Mouse (Mus musculus) limb, embryonic 15.5 days (tissue): ENCODE measurements around the gene Nckap5l. TPM values are rescaled to one million over a fixed set of nuclear protein-coding genes. Genes with fewer than 3 reads are reported as not detected.

ENCODE experiments used
- ATAC-seq: fragments of 200-750 bp; cut with Nextera tagmentation; 2 replicates; pipeline ENCODE4 v1.8.0; 2017; ENCODE audit warnings: low read depth, moderate TSS enrichment; ENCODE audit not compliant: insufficient number of reproducible peaks, low FRiP score, low TSS enrichment
- H3K27ac ChIP-seq: fragments of 300-500 bp; sonication (generic); 2 replicates; pipeline ENCODE4 v1.5.1; 2015; ENCODE audit warnings: moderate library complexity, mild to moderate bottlenecking, inconsistent platforms
- H3K27me3 ChIP-seq: fragments of 300-500 bp; sonication (generic); 2 replicates; pipeline ENCODE4 v1.6.1; 2015; ENCODE audit warnings: inconsistent platforms
- H3K36me3 ChIP-seq: fragments of 300-500 bp; sonication (generic); 2 replicates; pipeline ENCODE4 v1.6.1; 2015; ENCODE audit warnings: inconsistent platforms
- H3K4me1 ChIP-seq: fragments of 300-500 bp; sonication (generic); 2 replicates; pipeline ENCODE4 v1.6.1; 2015; ENCODE audit warnings: inconsistent platforms
- H3K4me2 ChIP-seq: fragments of 300-500 bp; sonication (generic); 2 replicates; pipeline ENCODE4 v1.6.1; 2015; ENCODE audit warnings: mild to moderate bottlenecking, inconsistent platforms
- H3K4me3 ChIP-seq: fragments of 300-500 bp; sonication (generic); 2 replicates; pipeline ENCODE4 v1.5.1; 2015; ENCODE audit warnings: mild to moderate bottlenecking, inconsistent platforms
- H3K9ac ChIP-seq: fragments of 300-500 bp; sonication (generic); 2 replicates; pipeline ENCODE4 v1.6.1; 2015; ENCODE audit warnings: inconsistent platforms
- H3K9me3 ChIP-seq: fragments of 300-500 bp; sonication (generic); 2 replicates; pipeline ENCODE4 v1.6.1; 2016; ENCODE audit warnings: inconsistent platforms
- WGBS: fragments of 180-500 bp; shearing (Covaris S2); methylation state at CpG from one replicate; pipeline ENCODE4 v1.1.7; 2015; 5-methylcytosine and 5-hydroxymethylcytosine counted together
- polyA plus RNA-seq: library from polyadenylated mRNA; unstranded; fragments of >200 nt; fragmentation: Nextera tagmentation; extraction: Ambion mirVana; gene quantifications from 2 replicates; pipeline ENCODE4 v1.2.1, GENCODE M21; 2015

Gene Nckap5l
- polyA plus RNA-seq, 1 experiment from 2014 or later: 10.5 TPM

DNA sequence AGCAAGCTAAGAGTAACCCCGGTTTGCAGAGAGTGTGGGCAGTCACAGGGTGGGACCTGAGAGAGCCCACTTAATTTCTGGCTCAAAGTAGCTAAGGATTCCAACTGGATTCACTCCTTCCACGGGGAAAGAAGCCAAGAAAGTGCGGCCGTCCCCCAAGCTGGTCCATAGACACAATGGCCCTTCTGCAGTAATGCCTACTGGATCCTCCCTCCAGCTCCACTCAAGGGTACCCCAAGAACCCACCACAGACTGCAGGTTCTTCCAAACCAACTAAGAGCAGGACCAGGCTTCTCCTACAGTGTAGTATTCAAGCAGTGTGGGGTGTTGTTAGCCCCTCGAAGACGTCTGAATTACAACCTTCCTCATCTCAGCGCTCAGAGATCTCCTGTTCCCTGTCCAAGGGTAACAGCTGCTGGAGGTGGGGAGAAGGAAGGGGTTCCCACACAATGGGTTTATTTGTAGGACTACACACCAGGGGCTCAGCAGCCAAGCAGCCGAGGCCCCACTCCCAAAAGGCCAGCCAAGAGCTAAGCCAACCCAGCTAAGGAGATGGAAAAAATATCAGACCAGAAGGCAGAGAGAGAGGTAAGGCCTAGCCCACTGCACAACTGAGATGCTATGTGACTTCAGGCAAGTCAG is 16.6 kb downstream of the Nckap5l start:
- peak; percentile 36 for ATAC-seq
- H3K36me3 ChIP-seq: 0 out of 2 replicates have a peak, but pooled peaks cover 11% of the 10 kb centered on the region
- H3K4me2 ChIP-seq: no peak overlapping the region

DNA sequence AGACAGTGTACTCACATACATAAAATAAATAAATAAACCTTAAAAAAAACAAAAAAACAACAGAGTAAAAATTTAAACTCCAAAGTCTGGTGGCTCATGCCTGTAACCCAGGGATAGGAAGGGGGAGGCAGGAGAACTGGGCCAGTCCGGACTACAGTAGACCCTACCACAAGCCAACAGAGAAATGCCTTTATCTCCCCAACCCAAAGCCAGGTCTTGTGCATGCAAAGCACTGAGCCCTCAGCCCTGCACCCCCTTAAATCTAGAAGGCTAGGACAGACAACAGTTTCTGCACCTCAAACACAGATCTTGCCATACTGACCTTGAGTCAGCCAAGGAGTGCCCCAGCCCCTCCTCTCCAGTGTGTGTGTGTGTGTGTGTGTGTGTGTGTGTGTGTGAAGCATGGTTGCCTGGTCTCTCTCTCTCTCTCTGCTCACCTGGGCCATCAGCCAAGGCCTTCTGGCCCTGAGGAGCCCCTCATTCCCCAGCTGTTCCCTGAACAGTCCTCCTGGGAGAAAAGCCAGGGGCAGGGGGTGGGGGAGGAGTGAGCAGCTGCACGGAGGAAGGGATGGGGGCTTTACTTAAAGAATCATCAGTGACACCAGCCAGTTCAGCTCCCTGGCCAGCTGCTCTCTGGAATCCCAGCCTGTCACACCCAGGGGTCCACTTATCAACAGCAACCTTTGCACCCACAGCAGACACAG is 17.3 kb downstream of the Nckap5l start:
- H3K4me3 ChIP-seq: no peak overlapping the region
- H3K9ac ChIP-seq: no peak overlapping the region
- H3K27me3 ChIP-seq: no peaks in the 10 kb centered on the region
- H3K9me3 ChIP-seq: no peaks in the 10 kb centered on the region
- peaks cover 66% of the 10 kb centered on the region for H3K4me1 ChIP-seq
- 37% methylated on average over 2 of the region's 2 CpGs for WGBS
- no peak overlapping the region for H3K4me2 ChIP-seq
- H3K27ac ChIP-seq: peak overlapping the region; percentile 92
- 0 out of 2 replicates have a peak, but pooled peaks cover 9% of the 10 kb centered on the region for H3K36me3 ChIP-seq
- ATAC-seq: peak; percentile 80

More for the DNA sequence above, 16.6 kb downstream of the Nckap5l start:
- Histone ChIP-seq H3K9me3 (no peaks in the 10 kb centered on the region), H3K4me1 (peaks cover 65% of the 10 kb centered on the region), H3K9ac (no peak overlapping the region), H3K4me3 (no peak overlapping the region), H3K27ac (peak overlapping the region; percentile 92), H3K27me3 (no peaks in the 10 kb centered on the region)
- WGBS: 25% methylated on average over 8 of the region's 8 CpGs

DNA sequence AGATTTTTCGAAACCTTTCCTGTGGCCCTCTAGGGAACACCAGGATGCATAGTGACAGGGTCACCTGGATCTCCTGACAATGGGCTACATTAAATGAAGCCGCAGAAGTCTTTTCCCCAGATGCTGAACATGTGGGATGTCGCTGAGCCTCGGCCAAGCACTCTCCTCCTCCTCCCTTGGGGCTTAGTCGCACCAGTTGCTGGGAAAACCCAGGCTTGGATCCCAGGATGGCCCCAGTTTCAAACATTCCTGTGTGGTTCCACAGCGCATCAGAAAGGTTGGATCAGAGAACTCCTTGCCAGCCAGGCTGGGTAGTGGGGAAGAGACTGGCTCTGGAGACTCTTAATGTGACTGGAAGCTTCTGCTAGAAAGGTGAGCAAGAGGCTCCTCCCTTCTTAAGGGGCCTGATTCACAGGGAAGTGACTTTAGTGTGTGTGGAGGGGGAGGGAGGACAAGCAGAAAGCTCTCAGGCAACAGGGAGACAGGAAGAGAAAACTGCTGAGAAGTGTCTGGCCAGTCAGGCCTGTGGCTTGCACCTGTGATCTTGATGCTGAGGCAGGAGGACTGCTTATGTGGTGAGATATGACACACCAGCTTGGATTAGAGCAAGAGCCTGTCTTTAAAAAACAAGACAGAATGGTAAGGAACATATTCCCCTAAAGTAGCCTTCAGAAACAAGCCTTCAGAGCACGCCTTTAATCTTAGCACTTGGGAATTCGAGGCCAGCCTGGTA is 18.4 kb downstream of the Nckap5l start:
- peaks cover 75% of the 10 kb centered on the region for H3K4me1 ChIP-seq
- peak overlapping the region; percentile 47; the same call in 1 of the 2 replicates for H3K27ac ChIP-seq
- ATAC-seq: no peak
- no peak overlapping the region for H3K4me3 ChIP-seq
- H3K9ac ChIP-seq: no peak overlapping the region
- H3K9me3 ChIP-seq: no peaks in the 10 kb centered on the region
- no peak overlapping the region for H3K4me2 ChIP-seq
- H3K27me3 ChIP-seq: no peaks in the 10 kb centered on the region
- H3K36me3 ChIP-seq: peaks cover 5% of the 10 kb centered on the region; the same call in 1 of the 2 replicates
- 62% methylated on average over 8 of the region's 8 CpGs for WGBS

DNA sequence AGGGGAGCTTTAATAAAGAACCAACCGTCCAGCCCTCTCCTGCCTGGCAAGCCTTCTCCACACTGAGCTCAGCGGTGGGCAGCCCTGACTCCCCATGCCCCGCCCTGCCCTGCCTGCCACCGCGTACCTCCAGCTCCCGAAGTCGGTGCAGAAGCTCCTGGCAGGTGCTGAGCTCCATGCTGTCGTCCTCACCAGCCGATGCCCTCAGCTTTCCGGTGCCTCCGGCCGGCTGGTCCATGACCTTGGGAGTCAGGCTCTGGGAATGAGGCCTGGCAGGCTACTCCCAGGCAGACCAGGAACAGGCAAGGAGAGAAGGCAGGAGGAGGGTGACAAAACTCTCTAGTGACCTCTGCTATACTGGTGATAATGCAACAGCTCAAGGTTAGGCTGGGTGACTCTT is 23.6 kb downstream of the Nckap5l start:
- peaks cover 38% of the 10 kb centered on the region for H3K36me3 ChIP-seq

DNA sequence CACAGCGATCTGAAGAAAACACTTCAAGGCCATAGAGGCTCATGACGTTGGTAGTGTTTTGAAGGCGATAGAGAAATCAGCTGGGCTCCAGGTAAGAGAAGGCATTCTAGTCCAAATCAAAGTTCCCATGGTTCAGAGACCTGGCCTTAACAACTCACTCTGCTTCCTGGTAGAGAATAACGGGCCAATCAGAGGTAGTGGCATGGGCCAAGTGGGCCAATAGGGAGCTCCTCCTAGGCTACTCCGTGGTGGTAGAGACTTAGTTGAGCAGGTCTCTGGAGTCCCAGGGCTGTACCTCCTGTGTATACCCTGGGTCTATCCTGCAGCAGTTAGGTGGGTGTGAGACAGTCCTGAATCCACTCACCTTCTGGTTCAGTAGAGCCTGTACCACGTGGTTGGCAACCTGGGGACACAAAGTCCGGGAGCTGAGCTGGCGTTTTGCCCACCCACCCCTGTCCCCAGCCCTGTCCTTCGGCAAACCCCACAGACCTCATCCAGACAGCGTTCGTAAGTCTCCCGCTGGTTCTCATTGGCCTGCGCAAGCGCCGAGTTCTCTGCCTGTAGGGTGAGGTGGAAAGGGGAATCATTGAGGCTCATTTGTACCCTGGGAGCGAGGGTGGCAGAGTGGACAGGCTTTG is 24.3 kb downstream of the Nckap5l start:
- ATAC-seq: no peak
- H3K4me3 ChIP-seq: no peak overlapping the region
- no peak overlapping the region for H3K4me2 ChIP-seq
- 90% methylated on average over 16 of the region's 16 CpGs for WGBS
- peaks cover 42% of the 10 kb centered on the region for H3K36me3 ChIP-seq
- H3K9me3 ChIP-seq: no peaks in the 10 kb centered on the region
- no peak overlapping the region for H3K27ac ChIP-seq
- no peaks in the 10 kb centered on the region for H3K27me3 ChIP-seq
- H3K4me1 ChIP-seq: peaks cover 68% of the 10 kb centered on the region
- H3K9ac ChIP-seq: no peak overlapping the region

More for the DNA sequence above, 23.6 kb downstream of the Nckap5l start:
- WGBS: 81% methylated on average over 12 of the region's 12 CpGs
- no peak overlapping the region for H3K27ac ChIP-seq
- H3K9me3 ChIP-seq: no peaks in the 10 kb centered on the region
- no peak overlapping the region for H3K9ac ChIP-seq
- H3K4me1 ChIP-seq: peaks cover 75% of the 10 kb centered on the region
- ATAC-seq: no peak
- no peak overlapping the region for H3K4me3 ChIP-seq
- no peaks in the 10 kb centered on the region for H3K27me3 ChIP-seq
- H3K4me2 ChIP-seq: no peak overlapping the region

DNA sequence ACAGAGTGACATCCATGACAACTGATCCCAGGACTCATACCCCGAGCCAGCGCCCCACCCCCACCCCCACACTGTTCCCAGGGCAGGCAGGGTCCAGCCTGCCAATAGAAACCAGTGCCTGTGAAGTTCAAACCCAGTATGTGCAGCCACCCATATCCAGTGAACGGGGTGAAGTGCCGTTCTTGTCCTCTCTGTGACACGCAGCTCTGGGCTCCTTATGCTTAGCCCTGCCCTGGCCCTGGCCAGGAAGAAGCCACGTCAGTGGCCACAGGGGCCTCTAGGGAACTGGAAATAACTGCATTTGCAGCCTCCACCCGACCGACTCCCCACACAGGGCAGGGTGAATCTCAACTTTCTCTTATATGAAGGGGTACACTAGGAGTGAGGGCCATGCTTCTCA is 25.6 kb downstream of the Nckap5l start:
- H3K27ac ChIP-seq: peak overlapping the region; percentile 48
- 78% methylated on average over 8 of the region's 8 CpGs for WGBS

DNA sequence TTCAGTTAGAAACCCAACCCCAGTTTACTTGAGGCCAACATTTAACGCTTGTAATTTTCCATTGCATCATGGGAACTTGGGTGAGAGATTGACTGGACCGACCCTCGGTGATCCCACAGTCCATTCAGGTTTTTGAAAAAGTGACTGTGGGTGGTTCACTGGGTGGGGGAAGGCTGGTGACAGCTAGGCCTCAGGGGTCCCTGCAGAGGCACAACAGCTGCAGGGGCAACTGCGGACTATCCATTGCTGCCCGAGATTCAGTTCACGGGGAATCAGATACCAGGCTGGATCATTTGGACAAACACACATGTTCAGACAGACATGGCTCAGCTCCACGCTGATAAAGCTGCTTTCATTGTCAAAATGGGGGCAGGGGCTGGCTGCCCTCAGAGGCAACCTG is 26.0 kb downstream of the Nckap5l start:
- peaks cover 56% of the 10 kb centered on the region for H3K4me1 ChIP-seq
- peak overlapping the region; percentile 48 for H3K27ac ChIP-seq
- no peak overlapping the region for H3K4me3 ChIP-seq
- H3K27me3 ChIP-seq: no peaks in the 10 kb centered on the region
- 68% methylated on average over 7 of the region's 7 CpGs for WGBS
- H3K9ac ChIP-seq: no peak overlapping the region
- H3K9me3 ChIP-seq: no peaks in the 10 kb centered on the region
- peaks cover 59% of the 10 kb centered on the region for H3K36me3 ChIP-seq
- no peak for ATAC-seq
- H3K4me2 ChIP-seq: no peak overlapping the region

More for the DNA sequence above, 25.6 kb downstream of the Nckap5l start:
- Histone ChIP-seq H3K4me2 (no peak overlapping the region), H3K9ac (no peak overlapping the region), H3K36me3 (peaks cover 54% of the 10 kb centered on the region), H3K4me3 (no peak overlapping the region), H3K27me3 (no peaks in the 10 kb centered on the region), H3K9me3 (no peaks in the 10 kb centered on the region), H3K4me1 (peaks cover 61% of the 10 kb centered on the region)
- ATAC-seq: no peak

DNA sequence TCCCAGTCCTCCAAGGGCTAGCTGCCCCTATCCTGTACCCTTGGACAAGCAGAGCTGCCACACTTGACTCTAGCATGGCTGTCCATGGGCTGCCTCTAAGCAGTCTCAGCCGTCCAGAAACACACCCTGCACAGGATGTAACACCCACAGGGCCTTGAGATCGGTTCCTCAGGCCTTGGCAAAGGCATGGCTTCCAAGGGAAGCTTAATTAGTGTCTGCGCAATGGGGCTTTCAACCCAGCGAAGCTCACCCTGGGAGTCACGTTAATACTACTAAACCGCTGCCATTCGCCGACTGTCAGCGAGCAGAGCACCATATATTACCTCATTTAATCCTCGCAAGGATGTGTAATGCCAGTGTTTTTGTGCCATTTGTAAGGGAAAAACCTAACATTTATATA is 26.5 kb downstream of the Nckap5l start:
- Histone ChIP-seq H3K9ac (no peak overlapping the region), H3K27ac (peak overlapping the region; percentile 75), H3K9me3 (no peaks in the 10 kb centered on the region), H3K36me3 (peaks cover 63% of the 10 kb centered on the region), H3K4me3 (no peak overlapping the region), H3K4me2 (no peak overlapping the region), H3K27me3 (no peaks in the 10 kb centered on the region), H3K4me1 (peaks cover 52% of the 10 kb centered on the region)
- WGBS: 67% methylated on average over 10 of the region's 10 CpGs
- ATAC-seq: no peak

DNA sequence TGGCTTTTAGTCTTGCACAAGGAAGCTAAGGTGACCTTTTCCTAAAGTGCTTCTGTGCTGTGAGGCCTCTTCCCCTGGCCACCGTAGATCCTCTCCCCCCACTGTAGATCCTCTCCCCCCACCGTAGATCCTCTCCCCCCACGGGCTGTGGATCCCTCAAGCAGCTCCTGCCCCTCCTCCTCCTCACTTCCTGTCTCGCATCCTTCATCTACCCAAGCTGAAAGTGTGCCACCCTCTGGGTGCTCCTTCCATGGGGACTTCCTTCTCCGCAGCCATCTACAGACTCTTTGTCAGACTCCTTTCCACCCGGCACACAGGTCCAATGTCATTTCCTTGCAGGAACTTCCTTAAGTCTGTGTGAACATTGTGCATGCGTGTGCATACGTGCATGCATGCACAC is 27.2 kb downstream of the Nckap5l start:
- Histone ChIP-seq H3K27ac (peak overlapping the region; percentile 75), H3K4me3 (no peak overlapping the region), H3K4me1 (peaks cover 50% of the 10 kb centered on the region), H3K27me3 (no peaks in the 10 kb centered on the region), H3K36me3 (peaks cover 70% of the 10 kb centered on the region), H3K9me3 (no peaks in the 10 kb centered on the region), H3K9ac (no peak overlapping the region), H3K4me2 (no peak overlapping the region)
- ATAC-seq: no peak
- 86% methylated on average over 8 of the region's 8 CpGs for WGBS

DNA sequence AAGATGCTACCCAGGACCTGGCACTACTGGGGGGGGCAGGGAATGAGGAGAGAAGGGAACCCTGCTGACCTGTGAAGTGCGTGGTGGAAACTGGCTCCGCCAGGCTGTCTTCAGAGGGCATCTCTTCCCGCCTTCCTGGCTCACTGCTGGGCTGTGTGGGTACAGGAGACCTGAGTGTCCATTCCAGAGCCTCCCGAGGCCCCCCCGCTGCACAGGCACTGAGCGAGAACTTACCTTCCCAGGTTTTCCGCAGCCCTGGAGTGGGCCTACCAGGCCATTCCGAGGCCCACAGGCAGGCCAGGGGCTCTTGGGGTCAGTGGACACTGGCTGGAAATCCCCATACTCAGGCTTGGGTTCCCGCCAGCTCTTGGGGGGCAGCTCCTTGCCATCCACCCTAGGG is 33.7 kb downstream of the Nckap5l start:
- no peak for ATAC-seq
- WGBS: 93% methylated on average over 9 of the region's 9 CpGs
- no peaks in the 10 kb centered on the region for H3K27me3 ChIP-seq
- no peaks in the 10 kb centered on the region for H3K9me3 ChIP-seq
- peaks cover 41% of the 10 kb centered on the region for H3K4me1 ChIP-seq
- H3K4me2 ChIP-seq: no peak overlapping the region
- no peak overlapping the region for H3K9ac ChIP-seq
- no peak overlapping the region for H3K4me3 ChIP-seq
- no peak overlapping the region; the same call in 1 of the 2 replicates for H3K27ac ChIP-seq
- peaks cover 71% of the 10 kb centered on the region for H3K36me3 ChIP-seq

DNA sequence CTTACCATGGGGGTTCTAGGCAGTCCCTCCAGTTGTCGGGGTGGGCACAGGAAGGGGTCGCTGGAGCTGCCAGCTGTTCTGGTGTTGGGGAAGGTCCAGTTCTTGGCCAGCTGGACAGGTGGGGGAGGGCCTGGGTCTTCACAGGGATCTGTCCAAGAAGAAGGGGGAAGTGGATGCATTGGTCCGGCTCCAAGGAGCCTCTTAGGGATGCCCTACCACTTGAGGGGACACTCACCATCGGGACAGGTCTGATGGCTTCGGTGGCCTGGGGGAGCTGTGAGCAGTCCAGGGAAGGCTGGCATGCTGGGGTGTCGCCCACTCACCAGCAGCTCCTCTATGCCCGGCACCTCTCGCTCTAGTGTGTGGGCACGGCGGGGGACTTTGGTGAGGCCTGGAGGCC is 34.4 kb downstream of the Nckap5l start:
- Histone ChIP-seq H3K4me2 (no peak overlapping the region), H3K36me3 (peaks cover 66% of the 10 kb centered on the region), H3K27ac (peak overlapping the region; percentile 11; the same call in 1 of the 2 replicates), H3K4me1 (peaks cover 43% of the 10 kb centered on the region), H3K9me3 (no peaks in the 10 kb centered on the region), H3K9ac (no peak overlapping the region), H3K27me3 (no peaks in the 10 kb centered on the region), H3K4me3 (no peak overlapping the region)
- ATAC-seq: no peak
- 93% methylated on average over 10 of the region's 10 CpGs for WGBS
